Mouse (Mus musculus) MEL (cell line): Measurements from ENCODE around the gene Col4a2. TPM values are rescaled to one million over a fixed set of nuclear protein-coding genes. Genes with fewer than 3 reads are reported as not detected.

Experiments
- DNase-seq: peaks from one replicate; pipeline ENCODE4 v3.0.0; 2011; ENCODE audit warnings: low read depth, low spot score
- H3K27ac ChIP-seq: 2 replicates; pipeline ENCODE4 v1.5.1; 2012; ENCODE audit warnings: low read depth, mild to moderate bottlenecking, control low read depth, low read length, moderate library complexity; ENCODE audit not compliant: control insufficient read depth
- H3K27me3 ChIP-seq, 2 experiments: fragments of 150-350 bp in 1 of 2; sonication (generic) in 1 of 2; 2 replicates each; pipeline ENCODE4 v1.6.1; 2012; ENCODE audit warnings: low read length in 2 of 2, mild to moderate bottlenecking in 2 of 2, improper control_type of control experiment in 1 of 2, moderate library complexity in 1 of 2; ENCODE audit not compliant: insufficient read depth in 2 of 2, control insufficient read depth in 1 of 2
- H3K36me3 ChIP-seq, 2 experiments: 2 replicates each; pipeline ENCODE4 v1.6.1; 2012 to 2014; ENCODE audit warnings: low read length in 2 of 2, improper control_type of control experiment in 1 of 2, inconsistent platforms in 1 of 2, mild to moderate bottlenecking in 1 of 2; ENCODE audit not compliant: insufficient read depth in 2 of 2, control insufficient read depth in 1 of 2
- H3K4me1 ChIP-seq, 2 experiments: fragments of 150-350 bp in 1 of 2; sonication (generic) in 1 of 2; 2 replicates each; pipeline ENCODE4 v1.6.1; 2012; ENCODE audit warnings: low read length in 2 of 2, improper control_type of control experiment in 1 of 2, mild to moderate bottlenecking in 1 of 2; ENCODE audit not compliant: insufficient read depth in 2 of 2, control insufficient read depth in 1 of 2
- H3K4me3 ChIP-seq, 2 experiments: fragments of 150-350 bp in 1 of 2; sonication (generic) in 1 of 2; 2 replicates each; pipeline ENCODE4 v1.5.1; 2012; ENCODE audit warnings: low read depth in 2 of 2, low read length in 2 of 2, mild to moderate bottlenecking in 2 of 2, moderate library complexity in 2 of 2, control low read depth in 1 of 2, improper control_type of control experiment in 1 of 2; ENCODE audit not compliant: control insufficient read depth in 1 of 2, insufficient read depth in 1 of 2
- H3K79me2 ChIP-seq: 2 replicates; pipeline ENCODE4 v1.6.1; 2012; ENCODE audit warnings: mild to moderate bottlenecking, low read length, moderate library complexity; ENCODE audit not compliant: control insufficient read depth, poor library complexity, insufficient read depth
- H3K9ac ChIP-seq: 2 replicates; pipeline ENCODE4 v1.6.1; 2012; ENCODE audit warnings: low read depth, mild to moderate bottlenecking, control low read depth, low read length, moderate library complexity; ENCODE audit not compliant: control insufficient read depth, poor library complexity, severe bottlenecking
- H3K9me3 ChIP-seq: fragments of 150-350 bp; sonication (generic); replicated peaks from 2 replicates; pipeline ENCODE4 v1.6.1; 2012; ENCODE audit warnings: mild to moderate bottlenecking, low read length, improper control_type of control experiment, moderate library complexity; ENCODE audit not compliant: insufficient read depth
- BHLHE40 ChIP-seq: IDR thresholded peaks from 2 replicates; pipeline ENCODE4 v1.6.1; 2012; ENCODE audit warnings: low read depth, mild to moderate bottlenecking, inconsistent platforms, low read length, improper control_type of control experiment, borderline replicate concordance
- CHD2 ChIP-seq: IDR thresholded peaks from 2 replicates; pipeline ENCODE4 v1.6.1; 2011; ENCODE audit warnings: low read length, improper control_type of control experiment
- E2F4 ChIP-seq: IDR thresholded peaks from 2 replicates; pipeline ENCODE4 v1.6.1; 2011; ENCODE audit warnings: low read depth, low read length, improper control_type of control experiment, borderline replicate concordance
- HCFC1 ChIP-seq: IDR thresholded peaks from 2 replicates; pipeline ENCODE4 v1.6.1; 2012; ENCODE audit warnings: low read depth, mild to moderate bottlenecking, inconsistent platforms, low read length, improper control_type of control experiment, moderate library complexity
- JUND ChIP-seq: IDR thresholded peaks from 2 replicates; pipeline ENCODE4 v1.6.1; 2011; ENCODE audit warnings: low read depth, mild to moderate bottlenecking, improper control_type of control experiment, low read length
- MAFK ChIP-seq: IDR thresholded peaks from 2 replicates; pipeline ENCODE4 v1.6.1; 2011; ENCODE audit warnings: low read depth, mild to moderate bottlenecking, low read length, improper control_type of control experiment, borderline replicate concordance
- MYB ChIP-seq: IDR thresholded peaks from 2 replicates; pipeline ENCODE4 v1.6.1; 2011; ENCODE audit warnings: mild to moderate bottlenecking, low read depth, low read length, improper control_type of control experiment
- NELFE ChIP-seq: IDR thresholded peaks from 2 replicates; pipeline ENCODE4 v1.6.1; 2011; ENCODE audit warnings: low read depth, low read length, improper control_type of control experiment
- NRF1 ChIP-seq: IDR thresholded peaks from 2 replicates; pipeline ENCODE4 v1.6.1; 2014; ENCODE audit warnings: low read depth, mild to moderate bottlenecking, inconsistent platforms, low read length, improper control_type of control experiment, moderate library complexity; ENCODE audit not compliant: poor library complexity, insufficient read depth, severe bottlenecking
- POLR2A ChIP-seq, 2 experiments: IDR thresholded peaks; 2 replicates each; pipeline ENCODE4 v1.6.1; 2011 to 2012; ENCODE audit warnings: low read length in 2 of 2, mild to moderate bottlenecking in 2 of 2, control low read depth in 1 of 2, improper control_type of control experiment in 1 of 2, low read depth in 1 of 2, moderate library complexity in 1 of 2; ENCODE audit not compliant: control insufficient read depth in 1 of 2, insufficient read depth in 1 of 2, poor library complexity in 1 of 2
- POLR2AphosphoS5 ChIP-seq: IDR thresholded peaks from 2 replicates; pipeline ENCODE4 v1.6.1; 2012; ENCODE audit warnings: low read depth, borderline replicate concordance, mild to moderate bottlenecking, inconsistent platforms, low read length, moderate library complexity, mixed read lengths
- SIN3A ChIP-seq: IDR thresholded peaks from 2 replicates; pipeline ENCODE4 v1.6.1; 2012; ENCODE audit warnings: low read length, improper control_type of control experiment, inconsistent platforms
- TAL1 ChIP-seq: IDR thresholded peaks from 2 replicates; pipeline ENCODE4 v1.6.1; 2012; ENCODE audit warnings: mild to moderate bottlenecking, inconsistent platforms, low read length, moderate library complexity, mixed read lengths
- TBP ChIP-seq: IDR thresholded peaks from 2 replicates; pipeline ENCODE4 v1.8.0; 2011; ENCODE audit warnings: low read depth, low read length, improper control_type of control experiment
- USF1 ChIP-seq: IDR thresholded peaks from 2 replicates; pipeline ENCODE4 v1.6.1; 2014; ENCODE audit warnings: low read depth, mild to moderate bottlenecking, inconsistent platforms, low read length, improper control_type of control experiment, moderate library complexity
- ZKSCAN1 ChIP-seq: IDR thresholded peaks from 2 replicates; pipeline ENCODE4 v1.6.1; 2012; ENCODE audit warnings: low read depth, mild to moderate bottlenecking, inconsistent platforms, low read length, improper control_type of control experiment, moderate library complexity
- ZMIZ1 ChIP-seq: IDR thresholded peaks from 2 replicates; pipeline ENCODE4 v1.6.1; 2012; ENCODE audit warnings: low read depth, mild to moderate bottlenecking, inconsistent platforms, low read length, improper control_type of control experiment, moderate library complexity
- ZNF384 ChIP-seq: IDR thresholded peaks from 2 replicates; pipeline ENCODE4 v1.6.1; 2012; ENCODE audit warnings: low read depth, mild to moderate bottlenecking, inconsistent platforms, low read length, improper control_type of control experiment
- polyA plus RNA-seq, 2 experiments: library from polyadenylated mRNA; stranded (reverse) in 1 of 2; unstranded in 1 of 2; fragments of >175 nt in 1 of 2; fragments of >200 nt in 1 of 2; gene quantifications; 2 replicates each; pipeline versions ENCODE4 v1.2.1 to v1.2.4; 2012; ENCODE audit warnings: low replicate concordance in 2 of 2, low read depth in 1 of 2; ENCODE audit not compliant: insufficient read length in 2 of 2, insufficient read depth in 1 of 2, missing spikeins in 1 of 2
- total RNA-seq: library from RNA; depleted of rRNA; stranded (reverse); fragments of 300-350 nt; gene quantifications from 2 replicates; pipeline ENCODE4 v1.2.3, GENCODE M21; 2012

Gene Col4a2
- total and polyA plus RNA-seq, 3 experiments, result 0.04 to 0.81 TPM; not detected in 1

GRCm38 (mm10) chr8:11304027-11304601 is 8.5 kb upstream of the Col4a2 start:
- Histone ChIP-seq H3K9me3 (no peaks in the 10 kb centered on the region), H3K36me3 (no peaks in the 10 kb centered on the region), H3K4me3 (no peak overlapping the region), H3K9ac (no peak overlapping the region), H3K4me1 (no peaks in the 10 kb centered on the region), H3K79me2 (no peaks in the 10 kb centered on the region), H3K27ac (no peak overlapping the region), H3K27me3 (no peaks in the 10 kb centered on the region)
- DNase-seq, result no peak
- TF ChIP-seq JUND, result no peak
- TF ChIP-seq TBP, result no peak
- TF ChIP-seq E2F4, result no peak
- TF ChIP-seq BHLHE40, result no peak
- no peak for TF ChIP-seq ZKSCAN1
- TF ChIP-seq HCFC1, result no peak
- TF ChIP-seq TAL1, result no peak
- no peak for TF ChIP-seq POLR2A (IDR thresholded peaks at IDR 0.05; ENCODE audit: control insufficient read depth in 1 of 2, insufficient read depth in 1 of 2, low read depth in 1 of 2, low read length in 2 of 2, poor library complexity in 1 of 2)
- TF ChIP-seq ZMIZ1, result no peak
- no peak for TF ChIP-seq ZNF384

- TF ChIP-seq NELFE (no peak), TBP (no peak), POLR2AphosphoS5 (no peak), BHLHE40 (no peak), CHD2 (no peak), ZMIZ1 (no peak), MAFK (no peak), ZKSCAN1 (no peak), ZNF384 (no peak), MYB (no peak), SIN3A (no peak), NRF1 (no peak), USF1 (no peak)
- H3K27me3 ChIP-seq, result no peaks in the 10 kb centered on the region
- H3K4me3 ChIP-seq, result no peak overlapping the region
- H3K36me3 ChIP-seq, result no peaks in the 10 kb centered on the region
- H3K4me1 ChIP-seq, result no peaks in the 10 kb centered on the region
- DNase-seq, result no peak
- no peak overlapping the region for H3K27ac ChIP-seq
- H3K9ac ChIP-seq, result no peak overlapping the region
- no peaks in the 10 kb centered on the region for H3K9me3 ChIP-seq
- no peaks in the 10 kb centered on the region for H3K79me2 ChIP-seq
Observed at GRCm38 (mm10) chr8:11305539-11305938, 7.1 kb upstream of the Col4a2 start.
